Mouse (Mus musculus): ENCODE data around the gene March10. TPM values are rescaled to one million over a fixed set of nuclear protein-coding genes. Genes with fewer than 3 reads are reported as not detected.

Gene March10
- total RNA-seq, 1 experiment, result 0.22 TPM

GRCm38 (mm10) chr11:105424643-105425042 is 31.9 kb downstream of the March10 start:
- Histone ChIP-seq H3K4me1 (ENCODE audit: control insufficient read depth in 2 of 2, insufficient read depth in 2 of 2, low read length in 2 of 2, poor library complexity in 1 of 2) (peaks cover 0 to 2% of the 10 kb centered on the region in 2 experiments; a peak in 1 of 4 replicates), H3K36me3 (ENCODE audit: control insufficient read depth, insufficient read depth, low read length, poor library complexity, severe bottlenecking) (no peaks in the 10 kb centered on the region), H3K4me3 (ENCODE audit: insufficient read depth in 1 of 2, low read depth in 1 of 2, low read length in 2 of 2, poor library complexity in 1 of 2, severe bottlenecking in 1 of 2) (no peak overlapping the region), H3K27ac (ENCODE audit: insufficient read depth, low read depth, low read length, poor library complexity, severe bottlenecking) (no peak overlapping the region), H3K9me3 (ENCODE audit: control insufficient read depth, insufficient read depth, low read depth, low read length) (no peaks in the 10 kb centered on the region), H3K9ac (ENCODE audit: insufficient read depth, low read depth, low read length, poor library complexity, severe bottlenecking) (no peak overlapping the region)
- in situ Hi-C loops (cut with MboI; ENCODE audit: low sequenced_read_pairs in 2 of 2, unreplicated experiment in 2 of 2), result no loop called here
- no peak for DNase-seq (ENCODE audit: low read depth, low spot score)
- no peak for TF ChIP-seq ZNF384 (IDR thresholded peaks at IDR 0.05; ENCODE audit: low read depth, low read length)
- TF ChIP-seq MAFK (IDR thresholded peaks at IDR 0.05; ENCODE audit: insufficient read depth, low read depth, low read length), result no peak
- no peak for TF ChIP-seq ZC3H11A (IDR thresholded peaks at IDR 0.05; ENCODE audit: borderline replicate concordance, low read depth, low read length)
- no peak for TF ChIP-seq HCFC1 (IDR thresholded peaks at IDR 0.05; ENCODE audit: borderline replicate concordance, insufficient read depth, low read length)
- TF ChIP-seq CHD2 (IDR thresholded peaks at IDR 0.05; ENCODE audit: low read depth, low read length), result no peak

- Histone ChIP-seq H3K27ac (ENCODE audit: insufficient read depth, low read depth, low read length, poor library complexity, severe bottlenecking) (no peak overlapping the region), H3K9me3 (ENCODE audit: control insufficient read depth, insufficient read depth, low read depth, low read length) (no peaks in the 10 kb centered on the region), H3K9ac (ENCODE audit: insufficient read depth, low read depth, low read length, poor library complexity, severe bottlenecking) (no peak overlapping the region), H3K36me3 (ENCODE audit: control insufficient read depth, insufficient read depth, low read length, poor library complexity, severe bottlenecking) (no peaks in the 10 kb centered on the region), H3K4me3 (ENCODE audit: insufficient read depth in 1 of 2, low read depth in 1 of 2, low read length in 2 of 2, poor library complexity in 1 of 2, severe bottlenecking in 1 of 2) (no peak overlapping the region), H3K4me1 (ENCODE audit: control insufficient read depth in 2 of 2, insufficient read depth in 2 of 2, low read length in 2 of 2, poor library complexity in 1 of 2) (peaks cover 0 to 2% of the 10 kb centered on the region in 2 experiments; a peak in 1 of 4 replicates)
- TF ChIP-seq MAFK (IDR thresholded peaks at IDR 0.05; ENCODE audit: insufficient read depth, low read depth, low read length) (no peak), HCFC1 (IDR thresholded peaks at IDR 0.05; ENCODE audit: borderline replicate concordance, insufficient read depth, low read length) (no peak), ZC3H11A (IDR thresholded peaks at IDR 0.05; ENCODE audit: borderline replicate concordance, low read depth, low read length) (no peak), CHD2 (IDR thresholded peaks at IDR 0.05; ENCODE audit: low read depth, low read length) (no peak), ZNF384 (IDR thresholded peaks at IDR 0.05; ENCODE audit: low read depth, low read length) (no peak)
- DNase-seq (ENCODE audit: low read depth, low spot score), result no peak
- in situ Hi-C loops (cut with MboI; ENCODE audit: low sequenced_read_pairs in 2 of 2, unreplicated experiment in 2 of 2), result no loop called here
These were observed 35.7 kb downstream of the March10 start for GRCm38 (mm10) chr11:105420671-105421450.

GRCm38 (mm10) chr11:105419946-105420345 is 36.6 kb downstream of the March10 start:
- H3K4me3 ChIP-seq (ENCODE audit: insufficient read depth in 1 of 2, low read depth in 1 of 2, low read length in 2 of 2, poor library complexity in 1 of 2, severe bottlenecking in 1 of 2), result no peak overlapping the region
- H3K9ac ChIP-seq (ENCODE audit: insufficient read depth, low read depth, low read length, poor library complexity, severe bottlenecking), result no peak overlapping the region
- no peak for DNase-seq (ENCODE audit: low read depth, low spot score)
- no peaks in the 10 kb centered on the region for H3K36me3 ChIP-seq (ENCODE audit: control insufficient read depth, insufficient read depth, low read length, poor library complexity, severe bottlenecking)
- in situ Hi-C loops (cut with MboI; ENCODE audit: low sequenced_read_pairs in 2 of 2, unreplicated experiment in 2 of 2), result no loop called here
- H3K27ac ChIP-seq (ENCODE audit: insufficient read depth, low read depth, low read length, poor library complexity, severe bottlenecking), result no peak overlapping the region
- TF ChIP-seq HCFC1 (IDR thresholded peaks at IDR 0.05; ENCODE audit: borderline replicate concordance, insufficient read depth, low read length), result no peak
- no peak for TF ChIP-seq ZNF384 (IDR thresholded peaks at IDR 0.05; ENCODE audit: low read depth, low read length)
- TF ChIP-seq ZC3H11A (IDR thresholded peaks at IDR 0.05; ENCODE audit: borderline replicate concordance, low read depth, low read length), result no peak
- no peak for TF ChIP-seq CHD2 (IDR thresholded peaks at IDR 0.05; ENCODE audit: low read depth, low read length)
- no peak for TF ChIP-seq MAFK (IDR thresholded peaks at IDR 0.05; ENCODE audit: insufficient read depth, low read depth, low read length)
- H3K4me1 ChIP-seq (ENCODE audit: control insufficient read depth in 2 of 2, insufficient read depth in 2 of 2, low read length in 2 of 2, poor library complexity in 1 of 2), result peaks cover 0 to 2% of the 10 kb centered on the region in 2 experiments; a peak in 1 of 4 replicates
- H3K9me3 ChIP-seq (ENCODE audit: control insufficient read depth, insufficient read depth, low read depth, low read length), result no peaks in the 10 kb centered on the region

GRCm38 (mm10) chr11:105414009-105414408 is 42.5 kb downstream of the March10 start:
- TF ChIP-seq MAFK (IDR thresholded peaks at IDR 0.05; ENCODE audit: insufficient read depth, low read depth, low read length) (no peak), ZNF384 (IDR thresholded peaks at IDR 0.05; ENCODE audit: low read depth, low read length) (no peak), ZC3H11A (IDR thresholded peaks at IDR 0.05; ENCODE audit: borderline replicate concordance, low read depth, low read length) (no peak), CHD2 (IDR thresholded peaks at IDR 0.05; ENCODE audit: low read depth, low read length) (no peak), HCFC1 (IDR thresholded peaks at IDR 0.05; ENCODE audit: borderline replicate concordance, insufficient read depth, low read length) (no peak)
- no peak for DNase-seq (ENCODE audit: low read depth, low spot score)
- no peaks in the 10 kb centered on the region for H3K4me1 ChIP-seq (ENCODE audit: control insufficient read depth in 2 of 2, insufficient read depth in 2 of 2, low read length in 2 of 2, poor library complexity in 1 of 2)
- H3K9ac ChIP-seq (ENCODE audit: insufficient read depth, low read depth, low read length, poor library complexity, severe bottlenecking), result no peak overlapping the region
- in situ Hi-C loops (cut with MboI; ENCODE audit: low sequenced_read_pairs in 2 of 2, unreplicated experiment in 2 of 2), result no loop called here
- H3K27ac ChIP-seq (ENCODE audit: insufficient read depth, low read depth, low read length, poor library complexity, severe bottlenecking), result no peak overlapping the region
- no peaks in the 10 kb centered on the region for H3K9me3 ChIP-seq (ENCODE audit: control insufficient read depth, insufficient read depth, low read depth, low read length)
- no peak overlapping the region for H3K4me3 ChIP-seq (ENCODE audit: insufficient read depth in 1 of 2, low read depth in 1 of 2, low read length in 2 of 2, poor library complexity in 1 of 2, severe bottlenecking in 1 of 2)
- H3K36me3 ChIP-seq (ENCODE audit: control insufficient read depth, insufficient read depth, low read length, poor library complexity, severe bottlenecking), result no peaks in the 10 kb centered on the region

Data from ES-E14 (cell line).